Mouse (Mus musculus) cerebellum, adult 18-20 months (tissue): ENCODE data around the gene Hoxb7.

Experiments
- DNase-seq, 2 experiments: peaks; one replicate each; pipeline ENCODE4 v3.0.0; 2021

Gene Hoxb7

GRCm38 (mm10) chr11:96338957-96339855 lies 52.8 kb downstream of the Hoxb7 start:
- no peak for DNase-seq
